Mouse (Mus musculus) ovary, postnatal 36 days (tissue): ENCODE results near the gene Gjd2.

Experiments used
- DNase-seq: peaks from one replicate; pipeline ENCODE4 v3.0.0; 2022; ENCODE audit warnings: low spot score, mixed read lengths

The Gjd2 gene

DNA sequence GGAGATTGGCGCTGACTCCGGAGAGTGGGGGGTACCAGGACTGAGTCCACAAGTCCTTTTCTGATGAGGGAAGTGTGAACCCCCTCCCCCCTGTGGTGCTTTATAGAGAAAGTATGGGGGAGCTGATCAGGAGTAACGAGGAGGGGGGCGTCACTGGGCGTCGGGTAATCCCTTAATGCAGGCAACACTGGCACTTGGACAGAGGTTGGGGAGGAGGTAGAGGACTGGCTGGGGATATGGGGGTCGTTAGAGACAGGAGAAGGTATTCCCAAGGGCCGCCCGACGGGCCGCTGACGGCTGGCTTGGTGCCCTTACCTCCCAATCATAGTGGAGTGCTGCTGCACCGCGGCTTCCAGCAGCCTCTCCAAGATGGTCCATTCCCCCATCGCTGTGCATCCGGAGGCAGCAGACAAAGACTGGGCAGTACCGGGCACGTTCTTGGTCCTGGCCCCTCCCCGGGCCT lies 639 bp downstream of the Gjd2 start:
- DNase-seq: no peak

- DNase-seq: peak; percentile 29
Observed at GRCm38 (mm10) chr2:114011838-114012237, 1.6 kb downstream of the Gjd2 start.

DNA sequence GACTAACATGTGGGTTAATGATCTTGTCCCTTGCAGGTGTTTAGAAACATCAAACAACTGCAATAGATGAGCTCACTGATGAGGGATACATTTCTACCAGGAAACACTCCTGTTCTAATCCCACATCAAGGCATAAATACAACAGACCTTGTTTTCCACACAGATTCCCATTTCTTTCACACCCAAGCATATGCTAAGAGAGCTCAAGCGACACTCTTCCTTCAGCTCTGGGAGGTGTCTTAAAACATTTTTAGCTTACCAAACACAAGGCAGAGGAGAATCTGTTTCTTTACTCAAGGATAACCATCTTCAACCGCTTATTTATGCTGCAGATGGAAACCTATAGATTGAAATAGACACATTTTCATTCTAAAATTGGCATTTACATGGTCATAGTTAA lies 5.1 kb downstream of the Gjd2 start:
- DNase-seq: no peak

- no peak for DNase-seq
Observed at GRCm38 (mm10) chr2:113997484-113997883, 15.9 kb downstream of the Gjd2 start.

DNA sequence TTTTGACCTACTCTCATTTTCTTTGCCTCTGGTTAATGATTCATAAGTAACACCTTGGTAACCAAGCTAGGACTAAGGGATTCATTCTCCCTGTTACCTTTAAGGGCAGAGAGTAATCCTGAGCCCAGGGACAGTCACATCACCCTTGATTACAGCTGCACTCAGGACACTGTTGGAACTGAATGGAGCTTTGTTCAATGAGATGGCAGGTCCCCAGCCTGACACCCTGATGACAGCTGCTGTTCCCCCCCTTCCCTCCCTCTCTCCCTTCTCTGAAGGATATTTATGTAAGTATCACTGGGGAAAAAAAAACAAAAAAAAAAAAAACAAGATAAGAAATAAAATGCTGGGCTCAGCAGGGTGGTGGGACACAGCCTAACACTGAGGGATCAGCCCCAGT lies 16.5 kb downstream of the Gjd2 start:
- no peak for DNase-seq

DNA sequence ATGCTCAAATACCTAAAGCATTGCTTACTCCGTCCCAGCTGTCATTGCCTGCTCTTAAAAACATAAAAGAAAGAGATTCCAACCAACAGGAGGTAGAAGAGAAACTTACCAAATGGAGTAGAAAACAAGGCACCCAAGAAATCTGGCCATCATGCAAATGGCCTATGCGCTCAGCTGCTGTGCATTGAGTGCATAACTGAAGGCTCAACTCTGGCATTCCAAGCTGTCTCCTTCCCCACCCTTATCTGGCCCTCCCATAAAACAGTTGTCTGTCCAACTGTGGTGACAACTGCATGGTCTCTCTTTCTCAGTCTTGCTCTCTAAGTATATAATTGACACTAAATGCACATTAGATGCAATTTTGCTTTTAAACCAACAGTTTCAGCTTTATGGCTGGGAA lies 28.5 kb downstream of the Gjd2 start:
- no peak for DNase-seq

- no peak for DNase-seq
Observed at GRCm38 (mm10) chr2:113980664-113981063, 32.8 kb downstream of the Gjd2 start.

GRCm38 (mm10) chr2:113978151-113978771 lies 35.2 kb downstream of the Gjd2 start:
- no peak for DNase-seq

- no peak for DNase-seq
Observed at GRCm38 (mm10) chr2:113973950-113974349, 39.5 kb downstream of the Gjd2 start.

DNA sequence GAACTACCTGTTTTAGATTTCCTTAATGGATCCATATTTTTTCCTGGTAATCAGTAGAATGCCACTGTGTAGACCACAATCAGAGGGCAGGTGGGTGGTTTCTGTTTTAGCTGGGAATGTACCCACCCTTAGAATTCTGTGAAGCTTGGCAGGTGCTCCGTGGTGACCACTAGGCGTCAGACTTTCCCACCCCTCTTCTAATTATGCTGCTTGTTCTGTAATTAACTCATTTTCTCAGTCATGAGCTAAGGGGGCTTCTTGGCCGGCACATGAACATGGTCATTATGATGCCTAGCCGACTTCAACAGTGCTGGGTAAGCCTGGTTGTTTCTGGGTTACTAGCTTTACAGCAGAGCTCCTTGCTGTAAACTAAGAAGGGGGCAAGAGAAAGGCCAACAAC lies 47.0 kb downstream of the Gjd2 start:
- no peak for DNase-seq
